Mouse (Mus musculus) spleen, adult 2 months (tissue): Measurements from ENCODE around the gene Herc6.

ENCODE experiments used
- CTCF ChIP-seq: fragments of 200-500 bp; IDR thresholded peaks from 2 replicates; pipeline ENCODE4 v1.5.1; 2011; ENCODE audit warnings: mild to moderate bottlenecking, inconsistent platforms; ENCODE audit not compliant: insufficient read depth, insufficient read length, insufficient replicate concordance; ENCODE audit errors: extremely low read depth
- POLR2A ChIP-seq: fragments of 200-500 bp; IDR thresholded peaks from 2 replicates; pipeline ENCODE4 v1.6.1; 2011; ENCODE audit warnings: low read depth, low read length, inconsistent platforms

DNA sequence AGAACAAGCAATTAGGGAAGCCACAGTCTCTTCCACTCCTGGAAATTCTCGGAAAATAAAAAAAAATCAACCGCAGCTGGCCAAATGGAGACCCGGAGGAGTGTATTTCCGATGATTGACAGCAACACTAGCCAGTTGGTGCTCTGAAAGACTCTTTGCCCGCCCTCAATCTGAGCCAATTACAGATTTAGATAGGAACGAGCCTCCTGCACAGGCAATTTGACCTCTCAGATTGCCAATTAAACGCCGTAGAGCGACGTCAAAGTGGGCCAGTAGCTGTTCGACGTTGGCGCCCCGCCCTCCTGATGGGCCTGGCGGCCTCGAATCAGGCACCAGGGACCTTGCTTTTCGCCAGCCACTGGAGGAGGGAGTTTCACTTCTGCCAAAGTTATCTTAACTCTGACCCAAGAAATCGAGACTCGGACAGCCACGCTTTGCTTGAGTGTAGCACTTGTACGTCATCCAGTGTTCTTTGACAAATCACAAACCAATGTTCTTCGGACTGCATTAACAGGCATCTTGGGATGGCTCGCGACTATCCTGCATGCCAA, 45.3 kb upstream of the Herc6 start, which contains the start of gene Ppm1k:
- no peak for TF ChIP-seq CTCF
- TF ChIP-seq POLR2A = peak; percentile 77
